Mouse (Mus musculus): Measurements from ENCODE around the gene Olfr555. TPM values are rescaled to one million over a fixed set of nuclear protein-coding genes. Genes with fewer than 3 reads are reported as not detected.

Olfr555 gene
- polyA plus RNA-seq (2015; fragmentation: Nextera tagmentation; extraction: Ambion mirVana): not detected in 2 replicates

GRCm38 (mm10) chr7:102658523-102658922, at the start of gene Olfr555:
TSS of gene Olfr555 (plus strand) at chr7:102658823.

GRCm38 (mm10) chr7:102618118-102618517, 40.5 kb upstream of the Olfr555 start, which contains the start of gene Olfr553:
TSS of gene Olfr553 (minus strand) at chr7:102618218.

GRCm38 (mm10) chr7:102638132-102638531, 20.5 kb upstream of the Olfr555 start, which contains the start of gene Olfr554:
TSS of gene Olfr554 (plus strand) at chr7:102638432.

GRCm38 (mm10) chr7:102664599-102664998, 6.0 kb downstream of the Olfr555 start, which contains the start of gene Olfr556:
TSS of gene Olfr556 (plus strand) at chr7:102664899.

GRCm38 (mm10) chr7:102686944-102687501, 28.4 kb downstream of the Olfr555 start, which contains the start of gene Trim68:
TSS of gene Trim68 (minus strand) at chr7:102687327.

GRCm38 (mm10) chr7:102695358-102696125, 36.9 kb downstream of the Olfr555 start, which contains the start of gene Olfr557:
TSS of gene Olfr557 (plus strand) at chr7:102695910.

GRCm38 (mm10) chr7:102701915-102702314, 43.3 kb downstream of the Olfr555 start, which contains the start of gene Olfr558:
TSS of gene Olfr558 (plus strand) at chr7:102702215.

Other genes starting within 250 kb of the Olfr555 start
- 23.1 and 26.0 TPM in 2 replicates for gene Rrm1, start 217.1 kb upstream of the Olfr555 start, polyA plus RNA-seq (2015; fragmentation: Nextera tagmentation; extraction: Ambion mirVana)
- gene Olfr543, start 177.1 kb upstream of the Olfr555 start, polyA plus RNA-seq (2015; fragmentation: Nextera tagmentation; extraction: Ambion mirVana): 0.27 and 0.57 TPM in 2 replicates
- 0.06 TPM in 2 replicates for gene Olfr544, start 170.5 kb upstream of the Olfr555 start, polyA plus RNA-seq (2015; fragmentation: Nextera tagmentation; extraction: Ambion mirVana)
- 0.13 and 0.19 TPM in 2 replicates for gene Olfr545, start 159.2 kb upstream of the Olfr555 start, polyA plus RNA-seq (2015; fragmentation: Nextera tagmentation; extraction: Ambion mirVana)
- gene Olfr547, start 124.1 kb upstream of the Olfr555 start, polyA plus RNA-seq (2015; fragmentation: Nextera tagmentation; extraction: Ambion mirVana): not detected in 2 replicates
- gene Olfr548-ps1, start 117.9 kb upstream of the Olfr555 start, polyA plus RNA-seq (2015; fragmentation: Nextera tagmentation; extraction: Ambion mirVana): not detected in 2 replicates
- not detected in 2 replicates for gene Olfr549, start 109.0 kb upstream of the Olfr555 start, polyA plus RNA-seq (2015; fragmentation: Nextera tagmentation; extraction: Ambion mirVana)
- 0.22 and 0.38 TPM in 2 replicates for gene Trim21, start 93.3 kb upstream of the Olfr555 start, polyA plus RNA-seq (2015; fragmentation: Nextera tagmentation; extraction: Ambion mirVana)
- not detected in 2 replicates for gene Olfr550, start 87.4 kb upstream of the Olfr555 start, polyA plus RNA-seq (2015; fragmentation: Nextera tagmentation; extraction: Ambion mirVana)
- gene Olfr551, start 66.9 kb upstream of the Olfr555 start, polyA plus RNA-seq (2015; fragmentation: Nextera tagmentation; extraction: Ambion mirVana): not detected in 2 replicates
- gene Olfr552, start 61.1 kb upstream of the Olfr555 start, polyA plus RNA-seq (2015; fragmentation: Nextera tagmentation; extraction: Ambion mirVana): not detected in 2 replicates
- gene Olfr553, start 40.6 kb upstream of the Olfr555 start, polyA plus RNA-seq (2015; fragmentation: Nextera tagmentation; extraction: Ambion mirVana): not detected in 2 replicates
- gene Olfr554, start 20.4 kb upstream of the Olfr555 start, polyA plus RNA-seq (2015; fragmentation: Nextera tagmentation; extraction: Ambion mirVana): not detected in 2 replicates
- gene Olfr556, start 6.1 kb downstream of the Olfr555 start, polyA plus RNA-seq (2015; fragmentation: Nextera tagmentation; extraction: Ambion mirVana): not detected in 2 replicates
- gene Trim68, start 28.5 kb downstream of the Olfr555 start, polyA plus RNA-seq (2015; fragmentation: Nextera tagmentation; extraction: Ambion mirVana): 5.5 and 9.0 TPM in 2 replicates
- not detected in 2 replicates for gene Olfr557, start 37.1 kb downstream of the Olfr555 start, polyA plus RNA-seq (2015; fragmentation: Nextera tagmentation; extraction: Ambion mirVana)
- 0.17 and 0.25 TPM in 2 replicates for gene Olfr558, start 43.4 kb downstream of the Olfr555 start, polyA plus RNA-seq (2015; fragmentation: Nextera tagmentation; extraction: Ambion mirVana)
- gene Olfr33, start 60.2 kb downstream of the Olfr555 start, polyA plus RNA-seq (2015; fragmentation: Nextera tagmentation; extraction: Ambion mirVana): not detected in 2 replicates
- gene Olfr559, start 68.7 kb downstream of the Olfr555 start, polyA plus RNA-seq (2015; fragmentation: Nextera tagmentation; extraction: Ambion mirVana): not detected in 2 replicates
- not detected in 2 replicates for gene Olfr560, start 100.5 kb downstream of the Olfr555 start, polyA plus RNA-seq (2015; fragmentation: Nextera tagmentation; extraction: Ambion mirVana)
- gene Olfr78, start 100.6 kb downstream of the Olfr555 start, polyA plus RNA-seq (2015; fragmentation: Nextera tagmentation; extraction: Ambion mirVana): 0.12 and 0.17 TPM in 2 replicates
- gene Olfr561, start 112.4 kb downstream of the Olfr555 start, polyA plus RNA-seq (2015; fragmentation: Nextera tagmentation; extraction: Ambion mirVana): not detected in 2 replicates
- gene Olfr564, start 144.7 kb downstream of the Olfr555 start, polyA plus RNA-seq (2015; fragmentation: Nextera tagmentation; extraction: Ambion mirVana): not detected in 2 replicates
- not detected in 2 replicates for gene Olfr566, start 199.9 kb downstream of the Olfr555 start, polyA plus RNA-seq (2015; fragmentation: Nextera tagmentation; extraction: Ambion mirVana)
- gene Olfr568, start 218.3 kb downstream of the Olfr555 start, polyA plus RNA-seq (2015; fragmentation: Nextera tagmentation; extraction: Ambion mirVana): not detected in 2 replicates
- not detected in 2 replicates for gene Olfr569, start 232.1 kb downstream of the Olfr555 start, polyA plus RNA-seq (2015; fragmentation: Nextera tagmentation; extraction: Ambion mirVana)
- not detected in 2 replicates for gene Olfr570, start 235.8 kb downstream of the Olfr555 start, polyA plus RNA-seq (2015; fragmentation: Nextera tagmentation; extraction: Ambion mirVana)

Measured in neural tube, postnatal 0 days (tissue).